Mouse (Mus musculus) liver, embryonic 12.5 days (tissue): ENCODE data around the gene Capn7. TPM values are rescaled to one million over a fixed set of nuclear protein-coding genes. Genes with fewer than 3 reads are reported as not detected.
A peak's percentile ranks its signal among the peaks of the same experiment; 100 is the strongest.

Experiments
- ATAC-seq: fragments of 200-750 bp; cut with Nextera tagmentation; 2 replicates; pipeline ENCODE4 v1.8.0; 2017; ENCODE audit warnings: moderate number of reproducible peaks, mild to moderate bottlenecking, moderate library complexity
- H3K27ac ChIP-seq: fragments of 300-500 bp; sonication (generic); 2 replicates; pipeline ENCODE4 v1.5.1; 2016; ENCODE audit warnings: mild to moderate bottlenecking
- H3K27me3 ChIP-seq: fragments of 300-500 bp; sonication (generic); replicated peaks from 2 replicates; pipeline ENCODE4 v1.6.1; 2016; ENCODE audit warnings: mild to moderate bottlenecking, moderate library complexity
- H3K36me3 ChIP-seq: fragments of 300-500 bp; sonication (generic); 2 replicates; pipeline ENCODE4 v1.6.1; 2016; ENCODE audit warnings: mild to moderate bottlenecking, moderate library complexity
- H3K4me1 ChIP-seq: fragments of 300-500 bp; sonication (generic); 2 replicates; pipeline ENCODE4 v1.6.1; 2016
- H3K4me2 ChIP-seq: fragments of 300-500 bp; sonication (generic); 2 replicates; pipeline ENCODE4 v1.6.1; 2016; ENCODE audit warnings: mild to moderate bottlenecking, moderate library complexity
- H3K4me3 ChIP-seq: fragments of 300-500 bp; sonication (generic); 2 replicates; pipeline ENCODE4 v1.5.1; 2016; ENCODE audit warnings: mild to moderate bottlenecking, moderate library complexity
- H3K9ac ChIP-seq: fragments of 300-500 bp; sonication (generic); 2 replicates; pipeline ENCODE4 v1.6.1; 2016; ENCODE audit warnings: mild to moderate bottlenecking, moderate library complexity
- H3K9me3 ChIP-seq: fragments of 300-500 bp; sonication (generic); replicated peaks from 2 replicates; pipeline ENCODE4 v1.6.1; 2016; ENCODE audit warnings: mild to moderate bottlenecking, moderate library complexity
- WGBS: fragments of 180-500 bp; shearing (Covaris S2); methylation state at CpG from one replicate; pipeline ENCODE4 v1.1.7; 2016; ENCODE audit not compliant: insufficient replicate concordance; 5-methylcytosine and 5-hydroxymethylcytosine counted together
- polyA plus RNA-seq: library from polyadenylated mRNA; unstranded; fragments of >200 nt; fragmentation: Nextera tagmentation; extraction: Ambion mirVana; gene quantifications from 2 replicates; pipeline ENCODE4 v1.2.1, GENCODE M21; 2016

Capn7 gene
- 24.1 and 24.5 TPM in 2 replicates for polyA plus RNA-seq

DNA sequence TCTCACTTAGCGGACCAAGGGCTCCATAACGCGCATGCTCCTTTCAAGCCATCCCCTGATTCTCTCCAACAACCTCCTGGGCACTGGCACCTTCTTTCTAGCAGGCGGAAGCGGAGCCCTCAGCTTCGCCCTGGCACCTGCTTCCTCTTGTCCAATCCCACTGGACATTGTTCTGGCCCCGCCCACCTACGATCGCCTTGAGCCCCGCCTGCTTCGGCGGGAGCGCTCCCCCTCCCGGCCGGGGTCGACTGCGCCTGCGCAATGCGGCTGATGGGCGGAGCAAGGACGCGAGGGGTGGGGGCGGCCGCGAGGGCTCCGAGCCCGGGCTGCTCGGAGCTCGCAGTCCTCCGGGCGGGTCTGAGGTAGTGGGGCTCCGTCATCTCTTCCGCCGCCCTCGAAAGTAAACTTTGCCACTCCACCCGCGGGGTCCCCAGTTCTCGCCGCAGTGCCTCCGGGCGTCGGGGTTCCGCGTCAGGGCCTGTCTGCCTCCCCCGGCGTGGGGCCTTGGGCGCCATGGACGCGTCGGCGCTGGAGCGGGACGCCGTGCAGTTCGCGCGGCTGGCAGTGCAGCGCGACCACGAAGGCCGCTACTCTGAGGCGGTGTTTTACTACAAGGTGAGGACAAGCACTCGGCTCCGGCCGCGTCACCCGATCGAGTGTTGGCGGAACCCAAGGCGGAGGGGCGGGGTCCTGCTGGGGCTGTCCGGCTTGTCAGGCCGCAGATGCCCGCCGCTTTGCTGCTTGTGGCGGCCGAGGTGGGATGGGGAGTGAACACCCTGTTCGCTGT, at the start of gene Capn7:
TSS of gene Capn7 (plus strand) at position 270 of the 787 bp plus-strand sequence.
- Histone ChIP-seq H3K9me3 (no peaks in the 10 kb centered on the region), H3K27ac (peak within 1 kb of the TSS; percentile 96), H3K4me2 (peak within 1 kb of the TSS; percentile 73), H3K27me3 (no peaks in the 10 kb centered on the region), H3K9ac (peak within 1 kb of the TSS; percentile 93), H3K4me1 (peaks cover 28% of the 10 kb centered on the region), H3K36me3 (peaks cover 9% of the 10 kb centered on the region), H3K4me3 (peak within 1 kb of the TSS; percentile 87)
- peak; percentile 96 for ATAC-seq
- WGBS = under 1% methylated on average over 78 of the region's 78 CpGs

DNA sequence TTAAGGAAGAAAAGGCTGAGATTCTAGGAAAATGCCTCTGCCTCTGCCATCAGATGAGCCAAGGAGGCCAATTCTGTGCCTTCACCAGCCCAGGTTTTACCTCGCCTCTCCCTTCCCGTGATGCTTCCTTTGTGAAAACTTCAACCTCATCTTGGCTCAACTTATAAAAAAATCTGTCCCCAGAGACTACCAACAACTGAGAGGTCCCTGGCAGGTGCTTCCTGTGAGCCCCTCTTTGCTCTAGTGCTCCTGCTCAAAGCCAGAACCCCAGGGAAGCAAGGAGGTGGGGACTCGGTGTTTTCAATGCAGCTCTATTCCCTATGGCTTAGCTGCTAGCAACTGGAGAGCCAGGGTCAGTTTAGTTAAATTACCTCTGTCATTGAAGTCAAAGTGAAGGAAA, 23.2 kb upstream of the Capn7 start:
- Histone ChIP-seq H3K9me3 (no peaks in the 10 kb centered on the region), H3K4me3 (no peak overlapping the region), H3K4me1 (peaks cover 23% of the 10 kb centered on the region), H3K27me3 (peaks cover 16% of the 10 kb centered on the region), H3K36me3 (no peaks in the 10 kb centered on the region), H3K4me2 (no peak overlapping the region), H3K9ac (no peak overlapping the region), H3K27ac (no peak overlapping the region)
- no peak for ATAC-seq
- 51% methylated on average over 3 of the region's 3 CpGs for WGBS

- H3K27me3 ChIP-seq = peaks cover 16% of the 10 kb centered on the region
- no peaks in the 10 kb centered on the region for H3K36me3 ChIP-seq
- no peak overlapping the region for H3K4me2 ChIP-seq
- no peak overlapping the region for H3K4me3 ChIP-seq
- 76% methylated on average over 12 of the region's 12 CpGs for WGBS
- H3K27ac ChIP-seq = no peak overlapping the region
- no peaks in the 10 kb centered on the region for H3K9me3 ChIP-seq
- no peak overlapping the region for H3K9ac ChIP-seq
- peaks cover 35% of the 10 kb centered on the region for H3K4me1 ChIP-seq
- no peak for ATAC-seq
Observed at GRCm38 (mm10) chr14:31316613-31317012, 19.8 kb upstream of the Capn7 start.

DNA sequence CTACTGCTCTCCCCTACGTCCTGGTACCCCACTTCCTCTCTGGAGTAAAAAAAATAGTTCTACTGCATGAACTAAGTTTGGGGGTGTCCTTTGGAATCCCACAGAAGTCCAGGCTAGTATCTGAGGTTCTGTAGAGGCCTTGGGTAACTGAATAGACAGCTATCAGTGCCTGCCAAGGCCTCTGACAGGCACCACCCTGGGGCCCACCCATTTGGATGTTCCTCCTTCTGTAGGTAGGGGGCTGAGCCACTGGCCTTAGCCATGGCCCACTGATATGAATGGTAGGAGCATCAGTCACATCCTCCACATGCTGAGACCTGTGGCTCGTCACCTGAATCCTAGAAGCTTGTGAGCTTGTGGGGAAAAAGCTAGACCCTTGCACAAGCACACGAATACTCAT, 18.7 kb upstream of the Capn7 start:
- no peaks in the 10 kb centered on the region for H3K36me3 ChIP-seq
- H3K27me3 ChIP-seq = peaks cover 16% of the 10 kb centered on the region
- peak overlapping the region; percentile 46; the same call in 1 of the 2 replicates for H3K27ac ChIP-seq
- H3K9me3 ChIP-seq = no peaks in the 10 kb centered on the region
- 0 out of 2 replicates have a peak overlapping the region, but pooled peaks have one; percentile 13 for H3K9ac ChIP-seq
- peak; percentile 90 for ATAC-seq
- no peak overlapping the region for H3K4me3 ChIP-seq
- H3K4me2 ChIP-seq = peak overlapping the region; percentile 49
- H3K4me1 ChIP-seq = peaks cover 35% of the 10 kb centered on the region
- WGBS = 59% methylated on average over 3 of the region's 3 CpGs

DNA sequence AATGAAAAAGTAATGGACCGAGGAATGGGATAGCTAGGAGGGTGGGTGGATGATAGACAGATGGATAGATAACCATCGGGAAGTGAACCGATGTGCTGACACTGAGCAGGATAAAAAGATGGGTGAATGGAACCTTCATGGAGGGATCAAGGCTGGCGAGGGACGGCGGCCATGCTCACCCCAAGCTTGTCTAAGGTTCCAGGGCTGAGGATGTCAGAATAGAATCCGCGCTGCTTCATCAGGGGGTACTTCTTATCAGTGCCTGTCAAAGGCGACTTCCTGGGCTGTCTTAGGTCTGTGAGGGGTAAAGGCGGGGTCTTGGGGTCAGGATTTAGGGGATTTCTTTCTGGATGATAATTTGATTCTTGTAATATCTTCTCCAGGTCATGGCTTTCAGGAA, 16.9 kb upstream of the Capn7 start:
- H3K9ac ChIP-seq = no peak overlapping the region
- peaks cover 47% of the 10 kb centered on the region for H3K4me1 ChIP-seq
- H3K9me3 ChIP-seq = no peaks in the 10 kb centered on the region
- no peak overlapping the region for H3K27ac ChIP-seq
- peaks cover 11% of the 10 kb centered on the region for H3K27me3 ChIP-seq
- H3K4me2 ChIP-seq = no peak overlapping the region
- 50% methylated on average over 10 of the region's 10 CpGs for WGBS
- H3K4me3 ChIP-seq = no peak overlapping the region
- ATAC-seq = no peak
- H3K36me3 ChIP-seq = no peaks in the 10 kb centered on the region

GRCm38 (mm10) chr14:31321181-31321580, 15.3 kb upstream of the Capn7 start:
- H3K4me3 ChIP-seq = no peak overlapping the region
- no peak for ATAC-seq
- H3K36me3 ChIP-seq = no peaks in the 10 kb centered on the region
- H3K27me3 ChIP-seq = no peaks in the 10 kb centered on the region
- H3K27ac ChIP-seq = no peak overlapping the region
- H3K9me3 ChIP-seq = no peaks in the 10 kb centered on the region
- H3K4me2 ChIP-seq = no peak overlapping the region
- peaks cover 48% of the 10 kb centered on the region for H3K4me1 ChIP-seq
- 80% methylated on average over 11 of the region's 11 CpGs for WGBS
- H3K9ac ChIP-seq = no peak overlapping the region

- no peak for ATAC-seq
- no peaks in the 10 kb centered on the region for H3K9me3 ChIP-seq
- 66% methylated on average over 3 of the region's 3 CpGs for WGBS
Observed at GRCm38 (mm10) chr14:31322191-31322590, 14.2 kb upstream of the Capn7 start.

DNA sequence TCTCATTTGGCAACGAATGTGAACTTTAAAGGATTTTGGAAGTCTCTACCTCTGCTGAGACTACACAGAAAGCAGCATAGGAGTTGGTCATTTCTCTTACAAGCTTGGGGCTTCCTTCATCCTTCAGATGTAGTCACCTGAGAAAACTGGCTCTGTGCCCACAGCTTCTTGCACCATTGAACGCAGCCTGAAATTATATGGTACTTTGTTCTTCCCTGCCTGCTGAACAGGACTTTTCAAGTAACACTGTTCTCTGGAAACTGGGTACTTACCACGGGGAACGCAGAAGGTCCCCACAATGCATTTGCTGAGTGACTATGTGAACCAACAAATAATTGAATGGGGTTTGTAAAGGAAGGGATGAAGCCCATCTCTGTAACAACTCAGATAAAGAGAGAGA, 13.2 kb upstream of the Capn7 start:
- no peaks in the 10 kb centered on the region for H3K36me3 ChIP-seq
- H3K27me3 ChIP-seq = no peaks in the 10 kb centered on the region
- no peaks in the 10 kb centered on the region for H3K9me3 ChIP-seq
- ATAC-seq = no peak
- no peak overlapping the region for H3K27ac ChIP-seq
- H3K9ac ChIP-seq = peak overlapping the region; percentile 47; the same call in 1 of the 2 replicates
- H3K4me3 ChIP-seq = peak overlapping the region; percentile 40
- H3K4me1 ChIP-seq = peaks cover 28% of the 10 kb centered on the region
- peak overlapping the region; percentile 66 for H3K4me2 ChIP-seq
- 79% methylated on average over 4 of the region's 4 CpGs for WGBS

More at GRCm38 (mm10) chr14:31322191-31322590, 14.2 kb upstream of the Capn7 start:
- no peaks in the 10 kb centered on the region for H3K27me3 ChIP-seq
- no peak overlapping the region for H3K4me3 ChIP-seq
- no peak overlapping the region for H3K27ac ChIP-seq
- no peak overlapping the region for H3K9ac ChIP-seq
- peaks cover 38% of the 10 kb centered on the region for H3K4me1 ChIP-seq
- H3K36me3 ChIP-seq = no peaks in the 10 kb centered on the region
- H3K4me2 ChIP-seq = no peak overlapping the region

DNA sequence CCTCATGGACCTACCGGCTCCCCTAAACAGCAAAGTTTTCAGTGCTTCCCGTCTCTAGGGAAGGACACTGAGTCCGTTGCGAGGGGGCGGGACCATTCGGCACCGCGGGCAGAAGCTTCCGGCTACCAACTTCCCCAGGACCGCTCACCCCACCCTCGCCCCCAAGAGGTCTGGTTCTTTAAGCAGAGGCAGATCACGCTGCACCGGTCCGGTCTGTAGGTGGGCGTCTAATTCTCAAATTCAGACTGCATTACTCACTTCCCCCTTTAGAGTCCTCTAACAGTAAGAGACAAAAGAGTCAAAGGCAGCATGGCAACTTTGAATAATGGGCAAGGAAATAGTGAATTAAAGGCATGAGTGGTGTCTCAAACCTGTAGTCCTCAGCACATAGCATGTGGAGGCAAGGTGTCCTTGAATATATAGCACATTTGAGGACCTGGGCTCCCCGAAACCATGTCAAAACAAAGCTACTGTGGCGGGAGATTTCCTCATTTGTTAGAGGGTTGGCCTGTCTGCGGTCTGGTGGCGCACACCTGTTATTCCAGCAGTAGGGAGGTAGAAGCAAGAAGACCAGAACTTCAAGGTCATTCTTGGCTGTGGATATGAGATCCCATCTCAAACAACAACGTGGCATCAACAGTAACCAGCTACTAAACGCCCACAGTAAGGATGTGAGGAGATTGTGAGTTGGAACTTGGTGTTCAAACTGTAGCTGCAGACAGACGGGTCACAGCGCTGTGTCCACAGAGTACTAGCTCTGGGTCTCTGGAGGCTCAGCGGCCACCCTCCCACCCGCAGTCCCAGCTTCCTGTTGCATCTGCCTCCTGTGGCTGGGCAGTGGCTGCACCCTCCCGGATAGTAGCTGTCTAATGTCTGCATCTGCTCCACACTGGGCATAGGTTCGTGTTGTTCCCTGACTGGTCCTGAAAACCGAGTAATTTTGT, 12.3 kb upstream of the Capn7 start, which contains the start of gene Dnah1:
TSS of gene Dnah1 (minus strand) at position 48 of the 944 bp plus-strand sequence.
- H3K4me3 ChIP-seq = peak within 1 kb of the TSS; percentile 40
- H3K27ac ChIP-seq = peak within 1 kb of the TSS; percentile 66
- H3K36me3 ChIP-seq = no peaks in the 10 kb centered on the region
- peak within 1 kb of the TSS; percentile 47 for H3K9ac ChIP-seq
- no peaks in the 10 kb centered on the region for H3K27me3 ChIP-seq
- peaks cover 19% of the 10 kb centered on the region for H3K4me1 ChIP-seq
- H3K4me2 ChIP-seq = peak within 1 kb of the TSS; percentile 66
- H3K9me3 ChIP-seq = no peaks in the 10 kb centered on the region
- 10% methylated on average over 28 of the region's 28 CpGs for WGBS
- ATAC-seq = peak; percentile 68

DNA sequence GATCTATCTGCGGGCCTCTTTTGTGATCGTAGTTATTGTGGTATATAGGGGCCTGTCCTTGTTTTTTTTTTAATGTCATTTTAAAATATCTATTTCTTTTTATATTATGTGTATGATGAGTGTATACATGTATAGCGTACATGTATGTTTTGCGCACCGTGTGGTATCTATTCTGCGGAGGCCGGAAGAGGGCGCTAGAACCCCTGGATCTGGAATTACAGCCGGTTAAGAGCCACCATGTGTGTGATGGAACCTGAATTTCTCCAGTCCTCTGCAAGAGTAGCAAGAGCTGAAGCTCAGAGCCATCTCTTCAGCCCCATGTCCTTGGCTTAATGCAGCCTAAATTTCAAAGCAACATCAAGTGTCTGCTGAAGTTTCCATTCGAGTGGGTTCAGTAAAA, 11.6 kb upstream of the Capn7 start:
- ATAC-seq = 0 out of 2 replicates have a peak, but pooled peaks have one; percentile 42
- H3K27me3 ChIP-seq = peaks cover 5% of the 10 kb centered on the region; the same call in 1 of the 2 replicates

GRCm38 (mm10) chr14:31325551-31325950, 10.9 kb upstream of the Capn7 start:
- 36% methylated on average over 5 of the region's 5 CpGs for WGBS
- no peaks in the 10 kb centered on the region for H3K9me3 ChIP-seq
- ATAC-seq = no peak
- H3K27ac ChIP-seq = no peak overlapping the region
- H3K9ac ChIP-seq = no peak overlapping the region
- no peak overlapping the region for H3K4me3 ChIP-seq
- peaks cover 8% of the 10 kb centered on the region for H3K27me3 ChIP-seq
- H3K36me3 ChIP-seq = no peaks in the 10 kb centered on the region
- H3K4me1 ChIP-seq = peaks cover 17% of the 10 kb centered on the region
- no peak overlapping the region for H3K4me2 ChIP-seq

More for the DNA sequence above, 11.6 kb upstream of the Capn7 start:
- Histone ChIP-seq H3K4me3 (peak overlapping the region; percentile 40), H3K36me3 (no peaks in the 10 kb centered on the region), H3K9ac (peak overlapping the region; percentile 47; the same call in 1 of the 2 replicates), H3K27ac (peak overlapping the region; percentile 66; the same call in 1 of the 2 replicates), H3K9me3 (no peaks in the 10 kb centered on the region), H3K4me1 (peaks cover 17% of the 10 kb centered on the region), H3K4me2 (peak overlapping the region; percentile 66)
- 48% methylated on average over 10 of the region's 10 CpGs for WGBS
